Mouse (Mus musculus) layer of hippocampus, adult 18-20 months (tissue): ENCODE data around the gene Amigo1. TPM values are rescaled to one million over a fixed set of nuclear protein-coding genes. Genes with fewer than 3 reads are reported as not detected.
"Not testable (repeated sequence)": the region's sequence is repeated elsewhere in the genome, so short reads cannot be mapped to it uniquely, and the experiment has no call there.

ENCODE experiments used
- DNase-seq, 2 experiments: peaks; one replicate each; pipeline ENCODE4 v3.0.0; 2022; ENCODE audit warnings: low spot score in 2 of 2
- total RNA-seq, 2 experiments: library from RNA; stranded (reverse); gene quantifications; 2 replicates each; pipeline ENCODE4 v1.2.3; 2021

Amigo1 gene
- total RNA-seq, 2 experiments from 2014 or later: 71.6 to 76.8 TPM

GRCm38 (mm10) chr3:108206731-108207375 is 20.7 kb downstream of the Amigo1 start:
- DNase-seq: no peak

GRCm38 (mm10) chr3:108209001-108209400 is 22.9 kb downstream of the Amigo1 start:
- no peak for DNase-seq

GRCm38 (mm10) chr3:108209536-108209935 is 23.4 kb downstream of the Amigo1 start:
- no peak for DNase-seq

- DNase-seq: peak; percentile 92 to 96
Measured at GRCm38 (mm10) chr3:108209946-108210770, 24.0 kb downstream of the Amigo1 start.

- DNase-seq: no peak
Measured at GRCm38 (mm10) chr3:108210771-108211139, 24.6 kb downstream of the Amigo1 start, which contains the start of gene Atxn7l2. Gene Atxn7l2, minus strand, starts transcription at chr3:108210934.

- peak in 1 of 2 experiments; percentile 44 for DNase-seq
Measured at GRCm38 (mm10) chr3:108211845-108212244, 25.7 kb downstream of the Amigo1 start.

- no peak for DNase-seq
Measured at GRCm38 (mm10) chr3:108212406-108212805, 26.3 kb downstream of the Amigo1 start.

GRCm38 (mm10) chr3:108214734-108215133 is 28.6 kb downstream of the Amigo1 start:
- no peak for DNase-seq

GRCm38 (mm10) chr3:108220661-108221060 is 34.5 kb downstream of the Amigo1 start:
- no peak for DNase-seq

GRCm38 (mm10) chr3:108225711-108226557 is 39.8 kb downstream of the Amigo1 start:
- no peak for DNase-seq

GRCm38 (mm10) chr3:108226558-108227350 is 40.6 kb downstream of the Amigo1 start, which contains the start of gene Sypl2:
Gene Sypl2, minus strand, starts transcription at chr3:108226648.
- no peak for DNase-seq

- DNase-seq: no peak
Measured at GRCm38 (mm10) chr3:108227521-108227920, 41.4 kb downstream of the Amigo1 start.

GRCm38 (mm10) chr3:108231646-108232045 is 45.5 kb downstream of the Amigo1 start:
- DNase-seq: no peak

- DNase-seq: not testable (repeated sequence)
Measured at GRCm38 (mm10) chr3:108237474-108238102, 51.5 kb downstream of the Amigo1 start.

GRCm38 (mm10) chr3:108241243-108241839 is 55.2 kb downstream of the Amigo1 start:
- no peak for DNase-seq

Other genes with a start within 250 kb of the Amigo1 start
- 10 to 100 TPM; 18.6 to 19.6 TPM for gene Gstm6, start 242.6 kb upstream of the Amigo1 start, total RNA-seq
- not detected for gene Gstm3, start 217.1 kb upstream of the Amigo1 start, total RNA-seq
- 1 to 10 TPM; 2.8 to 3.4 TPM for gene Gstm2, start 199.9 kb upstream of the Amigo1 start, total RNA-seq
- gene Gstm1, start 168.4 kb upstream of the Amigo1 start, total RNA-seq: 100 to 1,000 TPM; 379 to 410 TPM
- 10 to 100 TPM; 12.3 to 13.2 TPM for gene Gstm4, start 141.4 kb upstream of the Amigo1 start, total RNA-seq
- gene Ampd2, start 99.7 kb upstream of the Amigo1 start, total RNA-seq: 10 to 100 TPM; 68.7 to 73.6 TPM
- not detected for gene Gnat2, start 93.5 kb upstream of the Amigo1 start, total RNA-seq
- gene Gnai3, start 40.2 kb upstream of the Amigo1 start, total RNA-seq: 10 to 100 TPM; 28.2 to 28.7 TPM
- 10 to 100 TPM; 14.8 to 15.1 TPM for gene Gpr61, start 31.5 kb upstream of the Amigo1 start, total RNA-seq
- gene Cyb561d1, start 14.9 kb downstream of the Amigo1 start, total RNA-seq: 10 to 100 TPM; 17.4 TPM
- gene Atxn7l2, start 24.6 kb downstream of the Amigo1 start, total RNA-seq: 10 to 100 TPM; 23.5 to 24.8 TPM
- gene Sypl2, start 40.3 kb downstream of the Amigo1 start, total RNA-seq: 1 to 10 TPM; 2.8 to 3.2 TPM
- 10 to 100 TPM; 67.2 to 69.9 TPM for gene Psma5, start 70.6 kb downstream of the Amigo1 start, total RNA-seq
- gene Sort1, start 97.7 kb downstream of the Amigo1 start, total RNA-seq: 100 to 1,000 TPM; 373 to 382 TPM
- gene Mybphl, start 178.6 kb downstream of the Amigo1 start, total RNA-seq: under 1 TPM; 0.86 to 0.99 TPM
- 10 to 100 TPM; 23.2 to 25.0 TPM for gene Psrc1, start 197.5 kb downstream of the Amigo1 start, total RNA-seq
- 100 to 1,000 TPM; 172 to 173 TPM for gene Celsr2, start 229.2 kb downstream of the Amigo1 start, total RNA-seq